Mouse (Mus musculus) kidney, postnatal 0 days (tissue): Measurements from ENCODE around the gene Odf4. TPM values are rescaled to one million over a fixed set of nuclear protein-coding genes. Genes with fewer than 3 reads are reported as not detected.

Experiments used
- ATAC-seq: fragments of 200-750 bp; cut with Nextera tagmentation; replicated peaks from 2 replicates; pipeline ENCODE4 v1.8.0; 2017; ENCODE audit warnings: low read depth, moderate number of reproducible peaks, moderate TSS enrichment, moderate library complexity; ENCODE audit not compliant: low FRiP score
- DNase-seq: peaks from one replicate; pipeline ENCODE4 v3.0.0-alpha.2; 2016; ENCODE audit warnings: low spot score
- H3K27ac ChIP-seq: fragments of 300-500 bp; sonication (generic); 2 replicates; pipeline ENCODE4 v1.5.1; 2014; ENCODE audit warnings: mild to moderate bottlenecking
- H3K27me3 ChIP-seq: fragments of 300-500 bp; sonication (generic); 2 replicates; pipeline ENCODE4 v1.6.1; 2014; ENCODE audit warnings: low read length, mixed read lengths; ENCODE audit not compliant: insufficient read depth
- H3K36me3 ChIP-seq: fragments of 300-500 bp; sonication (generic); 2 replicates; pipeline ENCODE4 v1.6.1; 2014; ENCODE audit warnings: low read length, mixed read lengths; ENCODE audit not compliant: insufficient read depth
- H3K4me1 ChIP-seq: fragments of 300-500 bp; sonication (generic); replicated peaks from 2 replicates; pipeline ENCODE4 v1.6.1; 2014; ENCODE audit warnings: antibody characterized with exemption, low read length, mixed read lengths; ENCODE audit not compliant: insufficient read depth
- H3K4me2 ChIP-seq: fragments of 300-500 bp; sonication (generic); 2 replicates; pipeline ENCODE4 v1.6.1; 2014; ENCODE audit warnings: mild to moderate bottlenecking, low read length, moderate library complexity, mixed read lengths
- H3K4me3 ChIP-seq: fragments of 300-500 bp; sonication (generic); replicated peaks from 2 replicates; pipeline ENCODE4 v1.5.1; 2014; ENCODE audit warnings: low read depth, low read length
- H3K9ac ChIP-seq: fragments of 300-500 bp; sonication (generic); 2 replicates; pipeline ENCODE4 v1.6.1; 2014; ENCODE audit warnings: low read depth, low read length
- H3K9me3 ChIP-seq: fragments of 300-500 bp; sonication (generic); replicated peaks from 2 replicates; pipeline ENCODE4 v1.6.1; 2016; ENCODE audit warnings: low read length, inconsistent platforms, mixed read lengths
- CTCF ChIP-seq: IDR thresholded peaks from 2 replicates; pipeline ENCODE4 v1.5.1; 2016; ENCODE audit warnings: antibody characterized with exemption, low read depth, mild to moderate bottlenecking, moderate library complexity
- WGBS: fragments of 180-500 bp; shearing (Covaris S2); extraction: QIAGEN DNeasy Blood & Tissue Kit; methylation state at CpG from one replicate; pipeline ENCODE4 v1.1.7; 2014; 5-methylcytosine and 5-hydroxymethylcytosine counted together
- polyA plus RNA-seq: library from polyadenylated mRNA; unstranded; fragments of >200 nt; fragmentation: Nextera tagmentation; extraction: Ambion mirVana; gene quantifications from 2 replicates; pipeline ENCODE4 v1.2.1, GENCODE M21; 2015

Gene Odf4
- polyA plus RNA-seq, 1 experiment from 2014 or later: 0.29 TPM

DNA sequence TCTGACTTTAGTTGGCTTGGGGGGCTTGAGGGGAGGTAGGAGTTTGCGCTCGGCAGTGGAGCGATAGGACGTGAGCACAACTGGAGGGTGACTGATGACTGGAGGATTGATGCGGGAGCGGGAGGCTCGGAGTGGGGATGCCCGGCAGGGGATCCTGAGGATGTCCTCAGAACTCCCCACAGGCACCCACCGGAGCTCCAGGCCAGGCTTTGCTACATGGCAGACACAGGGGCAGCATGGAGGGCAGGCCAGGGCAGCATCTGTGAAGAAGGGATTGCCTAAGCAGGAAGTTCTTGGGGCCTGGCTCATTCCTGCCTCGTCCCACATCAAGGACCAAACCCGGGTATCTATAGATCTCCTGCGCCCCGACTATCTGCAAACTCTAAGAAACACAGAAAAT lies 27.0 kb upstream of the Odf4 start:
- 17% methylated on average over 13 of the region's 13 CpGs for WGBS
- no peak for TF ChIP-seq CTCF
- no peak for DNase-seq
- Histone ChIP-seq H3K9me3 (no peaks in the 10 kb centered on the region), H3K36me3 (no peaks in the 10 kb centered on the region), H3K9ac (peak overlapping the region; percentile 55), H3K4me2 (peak overlapping the region; percentile 65), H3K27ac (no peak overlapping the region), H3K27me3 (0 out of 2 replicates have a peak, but pooled peaks cover 6% of the 10 kb centered on the region), H3K4me3 (peak overlapping the region; percentile 34), H3K4me1 (peaks cover 8% of the 10 kb centered on the region; the same call in 1 of the 2 replicates)
- ATAC-seq: no peak

DNA sequence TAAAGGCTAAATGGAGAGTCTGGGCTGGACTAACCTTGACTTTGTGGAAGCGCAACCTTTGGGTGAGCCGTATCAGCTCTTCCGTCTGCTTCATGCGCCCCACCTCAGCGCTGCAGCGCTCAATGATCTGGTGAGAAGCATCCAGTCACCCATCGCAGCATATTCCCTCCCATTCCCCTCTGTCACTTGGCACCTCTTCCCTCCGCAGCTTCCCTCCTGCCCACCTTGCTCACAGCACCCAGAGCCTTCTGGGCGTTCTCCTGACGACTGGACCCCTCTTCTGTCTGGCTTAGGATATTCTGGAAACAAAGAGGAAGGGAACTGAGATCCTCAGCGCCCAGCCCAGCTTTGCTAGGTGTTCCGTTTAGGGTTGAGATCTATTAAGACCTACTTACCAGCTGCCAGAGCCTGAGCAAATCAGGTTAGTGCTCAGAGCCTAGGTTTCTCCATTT lies 20.7 kb upstream of the Odf4 start:
- H3K36me3 ChIP-seq: no peaks in the 10 kb centered on the region
- H3K9me3 ChIP-seq: no peaks in the 10 kb centered on the region
- no peak overlapping the region for H3K27ac ChIP-seq
- H3K4me3 ChIP-seq: 0 out of 2 replicates have a peak overlapping the region, but pooled peaks have one; percentile 2
- 17% methylated on average over 12 of the region's 12 CpGs for WGBS
- no peak overlapping the region for H3K9ac ChIP-seq
- ATAC-seq (no peak), DNase-seq (peak; percentile 31)
- peak overlapping the region; percentile 40 for H3K4me2 ChIP-seq
- H3K27me3 ChIP-seq: no peaks in the 10 kb centered on the region
- peaks cover 7% of the 10 kb centered on the region; the same call in 1 of the 2 replicates for H3K4me1 ChIP-seq
- TF ChIP-seq CTCF: no peak

DNA sequence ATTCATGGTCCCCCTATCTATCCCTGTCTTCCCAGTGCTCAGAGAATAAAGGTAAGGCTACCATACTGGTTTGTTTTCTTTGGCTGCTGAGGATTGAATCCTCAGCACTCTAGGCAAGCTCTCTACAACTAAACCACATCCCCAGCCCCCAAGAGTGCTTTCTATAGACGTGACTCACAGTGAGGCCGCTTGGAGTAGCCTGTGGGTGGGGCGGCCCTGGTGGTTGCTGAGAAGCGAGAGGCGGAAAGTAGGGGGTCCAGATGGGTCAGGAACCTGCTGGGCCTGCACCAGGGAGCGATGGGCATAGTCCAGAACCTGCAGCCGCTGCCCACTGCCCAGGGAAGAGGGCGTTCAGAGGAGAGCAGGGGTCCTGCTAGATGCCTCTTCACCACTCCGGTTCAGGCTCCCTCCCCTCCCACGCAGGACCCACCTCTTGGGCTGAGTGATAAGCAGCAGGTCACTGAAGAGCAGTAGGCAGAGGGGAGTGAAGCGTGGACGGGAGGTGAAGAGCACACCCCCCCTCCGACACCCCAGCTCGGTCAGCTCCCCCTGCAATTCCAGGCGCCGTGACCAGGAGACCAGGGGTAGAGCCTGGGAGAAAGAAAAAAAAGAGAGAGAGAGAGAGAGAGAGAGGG lies 20.0 kb upstream of the Odf4 start:
- H3K9ac ChIP-seq: 0 out of 2 replicates have a peak overlapping the region, but pooled peaks have one; percentile 9
- H3K27me3 ChIP-seq: no peaks in the 10 kb centered on the region
- H3K4me1 ChIP-seq: peaks cover 7% of the 10 kb centered on the region; the same call in 1 of the 2 replicates
- no peak for DNase-seq
- no peak overlapping the region for H3K27ac ChIP-seq
- no peaks in the 10 kb centered on the region for H3K9me3 ChIP-seq
- H3K4me3 ChIP-seq: no peak overlapping the region
- no peaks in the 10 kb centered on the region for H3K36me3 ChIP-seq
- WGBS: 20% methylated on average over 16 of the region's 16 CpGs
- ATAC-seq: no peak; the same call in 1 of the 2 replicates
- peak overlapping the region; percentile 40 for H3K4me2 ChIP-seq
- TF ChIP-seq CTCF: no peak

DNA sequence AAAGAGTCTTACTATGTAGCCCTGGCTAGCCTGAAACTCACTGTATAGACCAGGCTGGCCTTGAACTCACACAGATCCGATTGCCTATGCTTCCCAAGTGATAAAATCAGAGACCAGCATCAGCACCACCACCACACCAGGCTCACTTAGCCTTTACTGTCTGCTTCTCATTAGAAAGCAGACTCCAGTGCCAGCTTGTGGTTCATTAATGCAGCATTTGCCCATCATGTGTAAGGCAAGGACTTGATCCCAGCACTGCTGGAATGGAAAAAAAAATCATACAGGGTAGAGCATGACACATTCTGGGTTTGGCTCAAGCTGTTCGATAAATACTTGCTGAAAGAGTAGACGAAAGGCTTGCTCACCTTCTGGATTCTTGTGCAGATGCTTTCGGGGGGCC lies 19.1 kb upstream of the Odf4 start:
- no peak for TF ChIP-seq CTCF
- no peaks in the 10 kb centered on the region for H3K9me3 ChIP-seq
- H3K27me3 ChIP-seq: no peaks in the 10 kb centered on the region
- no peaks in the 10 kb centered on the region for H3K36me3 ChIP-seq
- H3K9ac ChIP-seq: no peak overlapping the region
- ATAC-seq (no peak), DNase-seq (no peak)
- no peak overlapping the region for H3K4me3 ChIP-seq
- H3K4me2 ChIP-seq: no peak overlapping the region
- WGBS: 85% methylated on average over 4 of the region's 4 CpGs
- peaks cover 7% of the 10 kb centered on the region; the same call in 1 of the 2 replicates for H3K4me1 ChIP-seq
- no peak overlapping the region for H3K27ac ChIP-seq

DNA sequence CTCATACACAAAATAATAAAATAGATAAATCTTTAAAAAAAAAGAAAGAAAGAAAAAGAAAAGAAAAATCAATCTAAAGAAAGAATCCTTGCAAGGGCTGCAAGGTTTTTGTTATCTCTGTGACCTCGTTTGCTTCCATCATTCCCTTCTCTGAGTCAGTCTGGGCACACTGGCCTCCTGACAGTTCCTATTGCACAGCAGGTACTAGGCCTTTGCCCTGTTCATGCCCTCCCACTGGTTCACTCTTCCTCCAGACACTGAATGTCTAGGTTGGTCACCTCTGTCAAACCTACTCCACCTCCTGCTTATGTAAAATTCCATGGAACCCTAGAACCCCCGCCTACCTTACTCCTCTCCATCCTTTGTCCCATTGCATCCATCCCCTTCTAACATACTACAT lies 18.4 kb upstream of the Odf4 start:
- peaks cover 7% of the 10 kb centered on the region; the same call in 1 of the 2 replicates for H3K4me1 ChIP-seq
- H3K4me2 ChIP-seq: no peak overlapping the region
- H3K9ac ChIP-seq: no peak overlapping the region
- no peak overlapping the region for H3K4me3 ChIP-seq
- 88% methylated on average over 2 of the region's 2 CpGs for WGBS
- ATAC-seq: no peak
- no peaks in the 10 kb centered on the region for H3K27me3 ChIP-seq
- no peak overlapping the region for H3K27ac ChIP-seq
- no peak for TF ChIP-seq CTCF
- no peaks in the 10 kb centered on the region for H3K36me3 ChIP-seq
- H3K9me3 ChIP-seq: no peaks in the 10 kb centered on the region
- no peak for DNase-seq

DNA sequence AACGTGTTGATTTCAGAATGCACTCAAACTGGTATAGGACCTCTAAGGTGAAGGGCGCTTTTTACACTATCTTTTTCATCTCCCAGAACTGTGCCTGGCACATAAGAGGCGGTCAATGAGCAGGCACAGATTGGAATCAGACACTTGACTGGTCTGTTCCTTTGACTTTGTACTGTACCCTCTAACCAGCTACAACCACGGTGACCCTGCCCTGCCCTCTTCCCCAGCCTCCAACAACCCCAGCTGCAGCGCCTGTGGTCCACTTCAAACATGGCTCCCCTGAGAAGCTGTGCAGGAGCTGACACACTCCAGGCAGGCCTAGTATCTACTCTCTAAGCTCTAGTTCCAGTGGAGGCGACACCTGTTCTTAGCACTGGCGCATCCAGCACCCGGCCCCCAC lies 15.8 kb upstream of the Odf4 start:
- H3K9ac ChIP-seq: no peak overlapping the region
- peak overlapping the region; percentile 31; the same call in 1 of the 2 replicates for H3K27ac ChIP-seq
- peaks cover 7% of the 10 kb centered on the region; the same call in 1 of the 2 replicates for H3K4me1 ChIP-seq
- H3K27me3 ChIP-seq: no peaks in the 10 kb centered on the region
- no peaks in the 10 kb centered on the region for H3K36me3 ChIP-seq
- no peak for TF ChIP-seq CTCF
- no peak overlapping the region for H3K4me2 ChIP-seq
- 82% methylated on average over 8 of the region's 8 CpGs for WGBS
- ATAC-seq (no peak), DNase-seq (no peak)
- H3K4me3 ChIP-seq: no peak overlapping the region
- no peaks in the 10 kb centered on the region for H3K9me3 ChIP-seq
